Mouse (Mus musculus): ENCODE measurements around the gene Actg1. TPM values are rescaled to one million over a fixed set of nuclear protein-coding genes. Genes with fewer than 3 reads are reported as not detected.
"Not testable (repeated sequence)": the region's sequence is repeated elsewhere in the genome, so short reads cannot be mapped to it uniquely, and the experiment has no call there.

Gene Actg1
- total RNA-seq, 2 experiments from 2014 or later = 733 to 1,653 TPM

DNA sequence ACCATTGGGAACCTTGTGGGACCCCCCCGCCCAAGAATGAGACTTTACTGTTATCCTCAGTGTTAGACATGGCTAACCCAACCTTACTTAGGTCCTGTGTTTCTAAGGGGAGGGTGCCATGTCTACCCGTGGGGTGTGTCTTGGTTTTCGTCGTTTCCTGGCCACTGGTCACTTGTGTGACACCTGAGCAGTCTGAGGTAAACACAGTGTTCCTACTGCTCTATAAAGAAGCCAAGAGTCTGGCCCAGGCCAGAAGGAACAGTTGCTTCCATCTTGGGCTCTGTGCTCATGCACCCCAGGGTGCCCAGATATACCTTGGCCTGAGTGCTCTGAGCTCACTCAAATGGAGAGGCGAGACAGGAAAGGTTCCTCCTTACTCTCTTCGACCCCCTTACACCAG lies 14.5 kb upstream of the Actg1 start:
- no peak for ATAC-seq (replicated peaks; ENCODE audit: poor library complexity, severe bottlenecking)

GRCm38 (mm10) chr11:120361295-120361694 lies 13.0 kb upstream of the Actg1 start, which contains the start of gene Fscn2:
Fscn2 (plus strand) TSS chr11:120361534.
- no peak for ATAC-seq (replicated peaks; ENCODE audit: poor library complexity, severe bottlenecking)

GRCm38 (mm10) chr11:120360755-120361154 lies 12.4 kb upstream of the Actg1 start:
- ATAC-seq (replicated peaks; ENCODE audit: poor library complexity, severe bottlenecking) = no peak

DNA sequence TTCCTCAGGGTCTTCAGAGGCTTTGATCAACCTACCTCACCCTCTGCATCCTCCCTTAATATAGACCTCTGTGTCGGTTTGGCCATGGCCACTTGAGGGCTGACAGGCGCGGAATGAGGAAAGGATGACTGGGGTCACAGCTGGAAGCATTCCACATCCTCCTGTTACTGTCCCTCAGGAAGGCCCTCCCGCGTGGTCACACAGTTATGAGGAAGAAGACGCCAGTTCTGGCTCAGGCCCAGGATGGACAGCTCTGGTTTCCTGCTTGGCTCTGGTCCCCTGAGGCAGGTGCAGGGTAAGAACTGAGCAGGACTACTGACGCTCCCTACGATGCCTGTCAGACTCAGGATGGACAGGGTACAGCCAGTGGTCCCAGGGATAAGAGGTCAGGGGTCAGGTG lies 11.7 kb upstream of the Actg1 start:
- peak; percentile 48 for ATAC-seq (replicated peaks; ENCODE audit: poor library complexity, severe bottlenecking)

GRCm38 (mm10) chr11:120359391-120359790 lies 11.0 kb upstream of the Actg1 start:
- no peak for ATAC-seq (replicated peaks; ENCODE audit: poor library complexity, severe bottlenecking)

- ATAC-seq (replicated peaks; ENCODE audit: poor library complexity, severe bottlenecking) = peak; percentile 48
Measured at GRCm38 (mm10) chr11:120357791-120358401, 9.6 kb upstream of the Actg1 start.

- ATAC-seq (replicated peaks; ENCODE audit: poor library complexity, severe bottlenecking) = no peak
Measured at GRCm38 (mm10) chr11:120356900-120357299, 8.6 kb upstream of the Actg1 start.

GRCm38 (mm10) chr11:120356319-120356840 lies 8.0 kb upstream of the Actg1 start:
- no peak for ATAC-seq (replicated peaks; ENCODE audit: poor library complexity, severe bottlenecking)

DNA sequence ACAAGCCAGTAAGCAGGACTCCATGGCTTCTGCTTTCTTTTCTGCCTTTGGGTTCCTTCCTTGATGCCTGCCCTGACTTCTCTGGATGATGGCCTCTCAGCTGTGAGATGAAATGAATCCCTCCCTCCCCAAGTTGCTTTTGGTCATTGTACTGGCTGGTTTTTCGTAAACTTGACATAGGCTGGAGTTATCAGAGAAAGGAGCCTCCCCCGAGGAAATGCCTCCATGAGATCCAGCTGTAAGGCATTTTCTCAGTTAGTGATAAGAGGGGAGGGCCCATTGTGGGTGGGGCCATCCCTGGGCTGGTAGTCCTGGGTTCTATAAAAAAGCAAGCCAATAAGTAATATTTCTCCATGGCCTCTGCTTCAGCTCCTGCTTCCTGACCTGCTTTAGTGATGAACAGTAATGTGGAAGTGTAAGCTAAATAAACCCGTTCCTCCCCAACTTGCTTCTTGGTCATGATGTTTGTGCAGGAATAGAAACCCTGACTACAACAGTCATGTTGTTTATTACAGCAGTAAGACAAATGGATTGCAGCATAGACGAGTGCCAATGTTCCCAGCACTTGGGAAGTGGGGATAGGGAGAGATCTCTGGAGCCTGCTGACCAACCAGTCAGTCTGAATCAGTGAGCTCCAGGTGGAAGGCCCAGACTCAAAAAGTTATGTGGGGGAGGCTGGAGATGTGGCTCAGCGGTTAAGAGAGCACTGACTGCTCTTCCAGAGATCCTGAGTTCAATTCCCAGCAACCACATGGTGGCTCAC lies 7.1 kb upstream of the Actg1 start:
- ATAC-seq (replicated peaks; ENCODE audit: poor library complexity, severe bottlenecking) = no peak

- no peak for ATAC-seq (replicated peaks; ENCODE audit: poor library complexity, severe bottlenecking)
Measured at GRCm38 (mm10) chr11:120354304-120355276, 6.2 kb upstream of the Actg1 start.

GRCm38 (mm10) chr11:120353500-120354303 lies 5.4 kb upstream of the Actg1 start:
- peak; percentile 74 for ATAC-seq (replicated peaks; ENCODE audit: poor library complexity, severe bottlenecking)

DNA sequence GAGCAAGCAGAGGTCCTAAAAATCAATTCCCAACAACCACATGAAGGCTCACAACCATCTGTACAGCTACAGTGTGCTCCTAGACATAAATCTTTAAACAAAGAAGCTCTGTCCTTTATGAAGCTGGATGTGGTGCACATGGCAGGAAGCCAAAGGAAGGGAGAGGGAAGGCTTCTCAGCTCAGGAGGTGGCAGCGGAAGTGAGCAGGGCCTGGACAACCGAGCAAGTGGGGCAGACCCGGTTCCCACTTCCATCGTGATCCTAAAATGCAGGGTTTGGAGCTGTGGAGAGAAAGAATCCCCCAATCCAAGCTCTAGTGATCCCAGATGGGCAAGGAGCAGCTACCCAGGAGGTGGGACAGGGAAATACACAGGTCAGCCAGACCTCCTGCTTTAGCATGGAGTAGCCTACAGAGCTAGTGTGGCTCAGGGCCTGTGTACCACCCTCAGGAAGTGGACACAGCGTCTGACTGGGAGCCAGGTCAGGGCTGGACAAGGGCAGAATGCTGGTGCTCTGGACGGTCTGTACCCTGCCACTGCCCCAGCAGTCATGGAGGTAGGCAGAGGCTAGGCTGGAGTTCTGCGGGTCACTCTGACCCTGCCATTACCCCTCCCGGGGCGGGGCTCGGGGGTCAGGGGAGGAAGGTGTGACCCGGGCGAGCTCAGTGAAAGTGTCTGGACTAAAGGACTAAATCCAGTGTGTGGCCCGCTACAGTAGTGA lies 4.4 kb upstream of the Actg1 start:
- no peak for ATAC-seq (replicated peaks; ENCODE audit: poor library complexity, severe bottlenecking)

DNA sequence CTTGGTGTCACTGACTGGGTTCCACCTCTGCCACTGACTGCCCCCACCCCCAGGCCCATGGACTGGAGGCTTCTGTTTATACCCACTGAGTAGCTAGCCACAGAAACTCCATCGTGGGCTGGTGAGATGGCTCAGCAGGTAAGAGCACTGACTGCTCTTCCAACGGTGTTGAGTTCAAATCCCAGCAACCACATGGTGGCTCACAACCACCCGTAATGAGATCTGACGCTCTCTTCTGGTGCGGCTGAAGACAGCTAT lies 3.7 kb upstream of the Actg1 start:
- not testable (repeated sequence) for ATAC-seq (replicated peaks; ENCODE audit: poor library complexity, severe bottlenecking)

- ATAC-seq (replicated peaks; ENCODE audit: poor library complexity, severe bottlenecking) = no peak
Measured at GRCm38 (mm10) chr11:120351250-120352092, 3.1 kb upstream of the Actg1 start.

- ATAC-seq (replicated peaks; ENCODE audit: poor library complexity, severe bottlenecking) = no peak
Measured at GRCm38 (mm10) chr11:120350711-120351110, 2.4 kb upstream of the Actg1 start.

DNA sequence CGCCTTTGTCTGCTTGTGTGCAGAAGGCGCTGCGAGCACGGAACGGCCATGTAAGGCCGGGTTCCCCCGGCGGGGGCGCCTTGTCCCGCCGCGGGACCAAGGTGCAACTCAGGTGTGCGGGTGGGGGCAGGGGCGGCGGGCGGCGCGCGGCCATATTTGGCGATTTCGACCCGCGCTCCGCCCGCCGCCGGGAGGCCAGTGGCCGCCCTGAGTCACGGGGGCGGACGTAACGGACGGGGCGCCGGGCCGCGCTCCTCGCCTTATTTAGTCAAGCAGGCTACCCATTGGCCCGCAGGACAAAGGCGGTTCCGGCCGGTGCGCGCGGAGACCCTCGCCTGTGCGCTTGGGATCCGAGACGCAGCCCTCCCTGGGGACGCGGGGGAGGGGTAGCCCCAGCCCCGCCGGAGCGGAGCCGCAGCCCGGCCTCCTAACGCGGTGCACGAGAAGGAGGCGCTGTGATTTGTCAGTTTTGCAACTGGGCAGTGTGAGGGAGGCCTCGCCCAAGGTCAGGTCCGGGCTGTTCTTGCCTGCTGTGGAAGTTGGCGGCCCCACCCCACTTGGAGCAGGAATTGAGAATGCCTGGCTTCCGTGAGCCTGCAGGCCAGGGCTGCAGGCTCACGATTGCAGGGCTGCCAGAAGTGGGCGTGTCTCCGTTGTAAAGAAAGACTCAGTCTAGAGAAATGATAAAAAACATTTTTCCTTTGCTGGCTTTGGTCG lies 1.8 kb upstream of the Actg1 start:
- peak; percentile 30 for ATAC-seq (replicated peaks; ENCODE audit: poor library complexity, severe bottlenecking)

GRCm38 (mm10) chr11:120349371-120349985 lies 1.1 kb upstream of the Actg1 start:
- ATAC-seq (replicated peaks; ENCODE audit: poor library complexity, severe bottlenecking) = no peak
